Mouse (Mus musculus) urinary bladder, adult 2 months (tissue): ENCODE results near the gene Pde4c. TPM values are rescaled to one million over a fixed set of nuclear protein-coding genes. Genes with fewer than 3 reads are reported as not detected.

Experiments used
- DNase-seq: peaks from one replicate; pipeline ENCODE4 v3.0.0; 2022; ENCODE audit warnings: low spot score
- polyA plus RNA-seq: library from polyadenylated mRNA; depleted of rRNA; stranded (reverse); fragments of >200 nt; gene quantifications from 2 replicates; pipeline ENCODE4 v1.2.3, GENCODE M21; 2012; rRNA removed

The Pde4c gene
- 0.54 and 0.59 TPM in 2 replicates for polyA plus RNA-seq

- DNase-seq, result no peak
Observed at GRCm38 (mm10) chr8:70723486-70724210, at the start of gene Pde4c. TSS of gene Pde4c (plus strand) at chr8:70723720.

- no peak for DNase-seq
Observed at GRCm38 (mm10) chr8:70674109-70674508, 49.4 kb upstream of the Pde4c start.

DNA sequence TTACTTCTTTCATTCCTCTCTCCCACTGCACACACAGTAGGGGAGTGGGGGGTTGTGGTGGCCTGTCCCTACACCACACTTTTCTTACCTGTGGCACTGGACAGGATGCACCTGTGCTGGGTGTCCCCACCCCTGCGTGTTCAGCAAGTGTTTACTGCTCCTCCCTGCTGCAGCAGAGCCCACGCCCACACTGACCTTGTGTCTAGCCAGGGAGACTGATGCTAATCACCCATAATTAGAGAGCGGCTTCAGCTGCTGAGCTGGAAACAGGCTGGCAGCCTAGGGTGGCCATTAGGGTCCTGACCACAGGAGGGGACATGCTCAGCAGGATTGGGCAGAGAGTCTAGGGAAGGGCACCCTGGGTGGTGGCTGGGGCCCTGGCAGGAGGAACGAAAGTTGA is 48.8 kb upstream of the Pde4c start:
- DNase-seq, result no peak

DNA sequence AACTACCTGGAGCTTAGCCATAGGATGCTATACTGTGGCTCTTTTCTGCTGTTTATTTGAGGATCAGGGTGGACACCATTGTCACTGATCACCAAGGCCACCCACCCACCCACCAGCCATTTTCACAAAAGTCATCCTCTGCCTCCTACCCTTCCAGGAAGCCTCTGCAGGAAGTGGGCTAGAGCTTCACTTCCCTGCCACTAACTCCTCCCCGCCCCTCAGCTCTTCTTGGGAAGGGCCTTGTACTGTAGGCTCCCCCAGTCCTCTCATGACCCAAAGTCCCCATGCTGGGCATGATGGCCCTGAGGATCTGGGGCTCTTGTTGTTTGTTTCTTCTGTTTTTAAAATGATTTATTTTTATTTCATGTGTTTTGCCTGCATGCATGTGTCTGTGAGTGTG is 48.2 kb upstream of the Pde4c start:
- no peak for DNase-seq

GRCm38 (mm10) chr8:70677451-70678080 is 46.0 kb upstream of the Pde4c start:
- no peak for DNase-seq

DNA sequence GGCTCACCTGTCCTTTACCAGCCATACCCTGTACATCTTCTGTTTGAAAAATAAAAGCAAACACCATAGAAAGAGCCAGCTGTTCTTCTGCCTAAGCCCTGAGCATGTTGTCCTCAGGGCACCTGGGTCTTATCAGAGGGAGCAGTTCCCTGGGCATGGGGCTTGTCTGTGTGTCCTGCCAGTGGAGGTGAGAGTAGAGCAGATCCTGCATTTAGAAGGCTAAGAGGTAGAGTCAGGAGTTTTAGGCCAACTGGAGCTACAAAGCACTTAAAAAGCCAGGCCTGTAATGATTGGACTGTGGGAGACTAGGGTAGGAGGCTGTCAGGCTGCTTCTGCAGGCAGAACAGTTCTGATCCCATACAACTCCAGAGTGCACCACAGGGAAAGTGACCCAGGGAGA is 44.8 kb upstream of the Pde4c start:
- DNase-seq, result no peak

GRCm38 (mm10) chr8:70679404-70679803 is 44.1 kb upstream of the Pde4c start:
- DNase-seq, result no peak

DNA sequence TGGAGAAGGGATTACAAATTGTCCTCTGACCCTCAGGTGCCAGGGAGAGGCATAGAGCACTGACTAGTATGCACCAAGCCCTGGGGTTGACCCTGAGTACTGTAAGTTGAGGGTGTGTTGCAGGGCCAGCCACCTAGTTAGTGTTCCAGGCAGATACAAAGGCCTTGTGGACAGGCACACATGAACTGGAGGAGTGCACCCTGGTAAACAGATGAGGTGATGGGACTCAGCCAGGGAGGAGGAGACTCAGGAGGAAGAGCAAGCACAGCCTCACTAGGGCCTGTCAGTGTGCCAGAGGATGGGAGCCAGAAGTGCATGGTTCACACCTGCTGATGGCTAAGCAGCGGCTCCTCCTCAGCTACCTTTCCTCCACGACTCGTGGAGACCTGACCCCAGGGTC is 43.5 kb upstream of the Pde4c start:
- DNase-seq, result no peak

GRCm38 (mm10) chr8:70681410-70681809 is 42.1 kb upstream of the Pde4c start:
- no peak for DNase-seq

DNA sequence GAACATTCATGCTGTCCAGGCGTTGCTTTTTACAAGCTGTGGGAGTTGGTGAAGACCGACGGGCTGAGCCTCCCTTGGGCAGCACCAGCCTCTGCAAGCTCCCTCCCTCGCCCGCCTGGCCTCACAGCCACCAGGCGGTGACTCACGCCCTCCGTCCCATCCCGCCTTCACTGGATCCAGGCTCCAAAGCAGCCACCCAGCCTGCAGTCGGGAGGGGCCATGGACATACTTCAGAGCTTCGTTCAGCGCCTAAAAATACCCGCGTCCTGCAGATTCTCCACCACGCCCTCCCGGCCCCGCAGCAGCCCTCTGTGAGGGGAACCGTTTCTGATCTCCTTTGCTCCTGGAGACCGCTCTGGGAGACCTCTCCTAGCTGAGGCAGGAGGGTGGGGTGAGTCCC is 41.3 kb upstream of the Pde4c start:
- peak; percentile 63 for DNase-seq

DNA sequence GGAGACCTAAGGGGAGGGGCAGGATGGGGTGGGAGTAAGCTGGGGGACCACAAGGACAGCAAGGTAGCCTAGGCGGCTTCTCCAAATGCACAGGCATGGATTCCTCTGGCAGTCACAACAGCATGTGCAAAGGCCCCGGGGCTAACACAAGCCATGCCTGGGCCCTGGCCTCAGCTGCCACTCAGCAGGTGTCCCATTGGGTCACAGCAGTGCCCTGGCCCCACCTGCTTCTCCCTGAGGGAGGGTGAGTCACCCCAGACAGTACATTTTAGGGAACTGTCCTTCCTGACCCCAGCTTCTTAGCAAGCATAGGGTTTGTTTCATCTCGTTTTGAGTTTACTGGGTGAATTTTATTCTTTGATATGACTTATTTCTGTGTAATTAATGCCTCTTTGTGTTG is 40.8 kb upstream of the Pde4c start:
- DNase-seq, result no peak

DNA sequence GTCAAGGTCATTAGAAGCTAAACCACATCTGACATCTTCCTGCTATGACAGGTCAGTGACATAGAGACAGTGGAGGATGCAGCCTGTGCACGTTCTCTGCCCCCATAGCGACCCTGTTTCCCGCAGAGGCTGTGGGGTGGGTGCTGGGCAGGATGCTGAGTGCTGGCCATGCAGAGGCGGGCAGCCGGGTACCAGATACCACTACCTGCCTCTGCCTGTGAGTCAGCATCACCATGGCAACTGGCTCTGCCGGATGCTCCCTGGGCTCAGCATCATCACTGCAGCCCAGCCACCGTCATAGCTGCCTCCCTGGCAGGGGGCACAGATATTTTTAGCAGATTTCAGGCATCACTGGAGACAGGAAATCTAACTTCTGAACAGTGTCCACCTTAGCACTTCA is 39.2 kb upstream of the Pde4c start:
- no peak for DNase-seq

DNA sequence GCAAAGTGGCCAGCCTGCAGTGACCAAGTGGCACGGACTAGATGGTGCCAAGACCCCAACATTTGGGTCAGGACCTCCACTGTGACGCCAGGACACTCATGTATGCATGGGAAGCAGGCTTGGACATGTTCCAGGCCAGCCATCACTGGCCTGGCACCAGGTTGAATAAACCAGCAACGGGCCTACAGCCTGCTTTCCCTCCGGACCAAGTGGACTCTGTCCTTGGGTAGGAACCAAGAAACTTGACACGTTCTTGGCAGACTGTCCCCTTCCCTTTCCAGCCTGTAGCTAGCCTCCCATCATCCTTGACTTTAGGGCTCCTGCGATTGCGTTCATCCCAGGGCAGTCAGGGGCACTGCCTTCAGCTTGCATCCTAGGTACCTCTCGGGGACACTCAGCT is 35.9 kb upstream of the Pde4c start:
- no peak for DNase-seq

DNA sequence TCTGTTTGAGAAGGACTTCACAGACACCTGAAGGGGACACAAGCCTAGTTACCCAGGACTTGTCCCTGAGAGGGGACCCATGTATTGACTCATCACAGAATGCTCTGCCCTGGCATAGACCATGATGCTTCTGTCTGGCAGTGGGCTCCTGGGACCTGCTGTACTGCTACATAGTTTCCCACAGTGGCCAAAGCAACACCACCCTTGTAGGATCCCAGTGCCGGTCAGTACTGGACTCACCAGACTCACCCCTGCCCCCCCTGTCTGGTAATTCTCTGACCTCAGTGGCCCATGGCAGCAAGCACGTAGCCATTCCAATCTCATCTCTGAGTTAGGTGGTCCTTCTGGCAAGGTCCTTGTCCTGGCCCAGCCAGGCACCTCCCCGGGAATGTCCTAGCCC is 35.4 kb upstream of the Pde4c start:
- DNase-seq, result no peak

DNA sequence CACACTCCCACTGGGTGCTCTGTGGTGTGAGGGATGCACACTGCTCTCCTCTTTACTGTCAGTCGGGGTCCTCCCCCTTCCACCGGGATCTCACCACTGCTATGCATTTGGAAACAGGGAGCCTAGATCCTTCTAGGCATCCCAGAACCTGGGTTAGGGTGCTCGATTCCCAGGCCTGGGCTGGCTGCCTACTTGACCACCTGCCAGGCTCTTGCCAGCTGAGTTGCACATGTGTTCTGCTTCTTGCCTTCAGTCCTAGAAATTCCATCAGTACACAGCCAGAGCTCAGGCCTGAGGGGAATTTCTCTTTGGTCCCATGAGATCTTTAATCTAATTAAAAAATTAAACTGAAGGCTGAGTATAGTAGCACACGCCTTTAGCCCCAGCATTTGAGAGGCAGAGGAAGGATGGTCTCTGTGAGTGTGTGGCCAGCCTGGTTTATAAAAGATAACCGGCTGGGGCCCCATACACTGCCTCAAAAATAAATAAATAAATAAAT is 33.6 kb upstream of the Pde4c start:
- DNase-seq, result no peak

- no peak for DNase-seq
Observed at GRCm38 (mm10) chr8:70691230-70691629, 32.3 kb upstream of the Pde4c start.

DNA sequence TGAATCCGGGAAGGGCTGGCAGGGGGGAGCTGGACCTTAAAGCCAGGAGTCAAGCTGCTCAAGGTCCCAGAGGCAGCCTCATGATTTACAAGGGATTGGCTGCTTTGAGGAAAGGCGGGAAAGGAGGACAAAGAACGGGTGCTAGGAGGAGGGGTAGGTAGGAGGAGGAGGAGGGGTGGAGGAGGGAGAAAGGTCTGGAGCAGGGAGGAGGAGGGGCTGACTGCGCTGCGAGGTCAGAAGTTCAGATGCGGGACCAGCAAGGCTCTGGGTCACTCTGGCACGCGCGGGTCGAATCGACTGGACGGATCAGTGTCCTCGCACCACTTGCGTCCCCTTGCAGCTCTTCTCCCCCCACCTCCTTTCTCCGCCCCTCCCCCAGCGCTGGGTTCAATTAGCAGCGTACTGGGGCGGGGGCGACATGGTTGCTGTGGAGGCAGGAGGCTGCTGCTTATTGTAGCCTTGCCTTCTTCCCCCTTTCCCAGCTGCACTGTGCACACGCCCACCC is 31.7 kb upstream of the Pde4c start:
- DNase-seq, result no peak

DNA sequence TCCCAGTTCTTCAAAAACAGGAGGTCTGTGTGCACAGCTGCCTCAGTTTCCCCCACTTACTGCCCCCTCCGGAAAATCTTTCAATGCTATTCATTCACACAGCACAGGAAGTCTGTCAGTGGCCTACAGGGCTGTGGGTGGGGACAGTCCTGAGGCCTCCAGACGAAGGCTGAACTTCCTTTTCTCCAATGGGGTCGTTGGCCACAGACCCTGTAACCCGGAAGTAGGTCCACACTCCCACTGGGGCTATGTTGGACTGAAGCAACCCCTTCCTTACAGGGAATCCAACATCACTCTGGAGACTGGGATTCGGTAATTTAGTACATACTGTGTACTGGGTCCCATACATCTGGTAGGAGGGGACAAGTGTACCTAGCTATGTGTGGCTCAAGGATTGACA is 29.9 kb upstream of the Pde4c start:
- no peak for DNase-seq

DNA sequence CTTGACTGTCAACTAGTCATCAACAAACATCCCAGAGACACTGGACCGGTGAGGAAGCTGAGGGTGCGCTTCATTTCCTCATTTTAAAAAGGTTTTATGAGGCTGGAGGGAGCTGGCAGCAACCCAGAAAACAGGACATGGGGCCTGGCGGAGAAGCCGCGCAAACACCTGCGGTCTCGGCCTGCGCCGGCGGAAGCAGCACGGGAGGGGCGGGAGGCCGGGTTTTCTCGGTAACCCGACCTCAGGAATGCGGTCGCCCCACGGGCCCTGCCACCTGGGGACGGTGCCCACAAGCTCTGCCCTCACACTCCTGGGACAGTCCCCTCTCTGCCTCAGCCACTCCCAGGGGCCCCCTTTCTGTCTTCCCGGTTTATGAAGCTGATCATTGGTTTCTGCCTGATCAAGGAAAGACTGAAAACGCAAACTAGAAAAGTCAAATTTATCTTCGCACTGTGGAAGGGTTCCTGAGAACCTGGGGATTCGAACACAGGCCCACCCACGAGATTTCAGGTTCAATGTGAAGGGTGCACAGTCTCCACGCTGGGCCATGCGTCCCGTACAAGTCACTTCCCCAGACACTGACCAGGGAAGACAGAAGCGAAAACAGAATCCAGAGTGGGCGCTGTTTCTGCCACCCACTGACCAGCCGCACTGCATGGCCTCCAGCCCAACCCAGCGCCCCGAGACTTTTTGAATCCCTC is 28.1 kb upstream of the Pde4c start:
- DNase-seq, result peak; percentile 60

DNA sequence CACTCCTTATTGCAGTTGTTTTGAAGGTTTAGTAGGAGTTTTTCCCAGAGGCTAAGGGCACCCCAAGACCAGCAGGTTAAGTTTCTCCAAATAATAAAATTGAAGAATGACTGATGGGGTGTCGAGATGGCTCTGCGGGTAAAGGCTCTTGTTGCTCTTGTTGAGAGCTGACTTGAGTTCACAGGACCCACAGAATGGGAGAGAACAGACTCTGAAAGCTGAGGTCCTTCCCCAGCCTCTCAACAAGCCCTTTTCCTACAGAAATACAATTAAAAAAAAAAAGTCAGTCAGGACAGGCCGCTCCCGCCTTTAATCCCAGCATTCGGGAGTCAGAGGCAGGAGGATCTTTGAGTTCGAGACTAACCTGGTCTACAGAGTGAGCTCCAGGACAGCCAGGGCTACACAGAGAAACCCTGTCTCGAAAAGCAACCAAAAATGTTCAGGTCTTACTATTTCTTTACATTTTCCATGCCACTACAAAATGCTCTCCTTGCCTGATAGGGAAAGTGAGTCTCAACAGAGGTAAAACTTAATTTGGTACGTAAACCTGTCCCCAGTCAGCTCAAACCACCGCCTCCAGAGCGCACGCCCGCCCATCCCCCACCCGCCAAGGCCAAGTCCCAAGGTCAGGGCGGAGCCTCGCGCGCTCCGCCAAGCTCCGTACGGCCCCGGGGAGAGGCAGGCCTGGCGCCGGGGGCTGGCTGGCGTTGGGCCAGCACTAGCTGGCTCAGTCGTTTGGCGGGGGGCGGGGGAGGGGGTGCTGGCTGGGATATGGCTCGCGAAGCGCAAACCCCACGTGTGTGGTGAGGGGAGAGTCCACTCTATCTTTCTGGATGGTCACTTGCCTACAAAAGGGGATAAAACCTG is 27.3 kb upstream of the Pde4c start:
- peak; percentile 53 for DNase-seq

DNA sequence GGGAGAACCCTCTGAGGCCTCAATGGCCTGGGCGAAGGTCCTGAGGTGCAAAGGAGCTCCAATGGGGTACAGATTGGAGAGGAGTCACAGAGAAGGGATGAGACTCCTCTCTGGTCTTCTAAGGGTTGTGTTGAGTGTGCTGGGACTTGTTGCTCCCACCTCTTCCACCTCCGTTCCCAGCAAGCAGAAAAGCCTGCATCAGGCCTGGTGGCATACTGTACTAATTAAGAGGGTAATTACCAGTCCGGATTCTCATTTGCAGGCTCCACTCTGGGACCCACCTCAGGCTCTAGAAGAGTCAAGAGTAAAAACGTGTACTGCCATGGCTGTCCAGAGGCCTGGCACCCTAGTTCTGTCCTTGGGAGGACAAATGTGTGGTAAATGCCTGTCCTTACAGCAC is 26.6 kb upstream of the Pde4c start:
- DNase-seq, result no peak
